Mouse (Mus musculus): ENCODE data around the gene Il17re. TPM values are rescaled to one million over a fixed set of nuclear protein-coding genes. Genes with fewer than 3 reads are reported as not detected.

Il17re gene
- polyA plus RNA-seq, 1 experiment from 2014 or later = 0.21 TPM

GRCm38 (mm10) chr6:113507130-113507529 lies 48.8 kb downstream of the Il17re start:
- Histone ChIP-seq H3K9ac (replicated peaks; ENCODE audit: low read depth, low read length) (no peak overlapping the region), H3K4me1 (ENCODE audit: control insufficient read depth, insufficient read depth, low read length) (no peaks in the 10 kb centered on the region; the same call in 1 of the 2 replicates), H3K27ac (ENCODE audit: low read depth, low read length) (no peak overlapping the region), H3K27me3 (ENCODE audit: control insufficient read depth, insufficient read depth, low read length) (no peaks in the 10 kb centered on the region), H3K4me3 (ENCODE audit: low read depth, low read length) (no peak overlapping the region), H3K9me3 (ENCODE audit: control insufficient read depth, low read length) (no peaks in the 10 kb centered on the region), H3K4me2 (ENCODE audit: low read depth, low read length) (no peak overlapping the region), H3K36me3 (ENCODE audit: control insufficient read depth, insufficient read depth, low read length) (no peaks in the 10 kb centered on the region)
- ATAC-seq (ENCODE audit: low read depth) = no peak

GRCm38 (mm10) chr6:113508272-113508946 lies 50.1 kb downstream of the Il17re start:
- no peak overlapping the region for H3K4me2 ChIP-seq (ENCODE audit: low read depth, low read length)
- H3K4me1 ChIP-seq (ENCODE audit: control insufficient read depth, insufficient read depth, low read length) = no peaks in the 10 kb centered on the region; the same call in 1 of the 2 replicates
- H3K36me3 ChIP-seq (ENCODE audit: control insufficient read depth, insufficient read depth, low read length) = no peaks in the 10 kb centered on the region
- ATAC-seq (ENCODE audit: low read depth) = no peak
- no peak overlapping the region for H3K27ac ChIP-seq (ENCODE audit: low read depth, low read length)
- H3K9ac ChIP-seq (replicated peaks; ENCODE audit: low read depth, low read length) = no peak overlapping the region
- 71% methylated on average over 7 of the region's 7 CpGs for WGBS
- H3K4me3 ChIP-seq (ENCODE audit: low read depth, low read length) = no peak overlapping the region
- no peaks in the 10 kb centered on the region for H3K9me3 ChIP-seq (ENCODE audit: control insufficient read depth, low read length)
- H3K27me3 ChIP-seq (ENCODE audit: control insufficient read depth, insufficient read depth, low read length) = no peaks in the 10 kb centered on the region

- no peak overlapping the region for H3K4me2 ChIP-seq (ENCODE audit: low read depth, low read length)
- H3K9ac ChIP-seq (replicated peaks; ENCODE audit: low read depth, low read length) = no peak overlapping the region
- ATAC-seq (ENCODE audit: low read depth) = no peak
- 46% methylated on average over 5 of the region's 5 CpGs for WGBS
- no peaks in the 10 kb centered on the region for H3K36me3 ChIP-seq (ENCODE audit: control insufficient read depth, insufficient read depth, low read length)
- no peak overlapping the region for H3K27ac ChIP-seq (ENCODE audit: low read depth, low read length)
- no peaks in the 10 kb centered on the region for H3K9me3 ChIP-seq (ENCODE audit: control insufficient read depth, low read length)
- no peak overlapping the region for H3K4me3 ChIP-seq (ENCODE audit: low read depth, low read length)
- H3K27me3 ChIP-seq (ENCODE audit: control insufficient read depth, insufficient read depth, low read length) = no peaks in the 10 kb centered on the region
- H3K4me1 ChIP-seq (ENCODE audit: control insufficient read depth, insufficient read depth, low read length) = no peaks in the 10 kb centered on the region; the same call in 1 of the 2 replicates
Measured at GRCm38 (mm10) chr6:113508947-113509280, 50.6 kb downstream of the Il17re start.

GRCm38 (mm10) chr6:113513944-113514343 lies 55.7 kb downstream of the Il17re start:
- Histone ChIP-seq H3K27me3 (ENCODE audit: control insufficient read depth, insufficient read depth, low read length) (no peaks in the 10 kb centered on the region), H3K9ac (replicated peaks; ENCODE audit: low read depth, low read length) (no peak overlapping the region), H3K36me3 (ENCODE audit: control insufficient read depth, insufficient read depth, low read length) (peaks cover 31% of the 10 kb centered on the region), H3K9me3 (ENCODE audit: control insufficient read depth, low read length) (no peaks in the 10 kb centered on the region), H3K4me1 (ENCODE audit: control insufficient read depth, insufficient read depth, low read length) (no peaks in the 10 kb centered on the region), H3K4me3 (ENCODE audit: low read depth, low read length) (no peak overlapping the region), H3K4me2 (ENCODE audit: low read depth, low read length) (no peak overlapping the region), H3K27ac (ENCODE audit: low read depth, low read length) (no peak overlapping the region)
- WGBS = 88% methylated on average over 6 of the region's 6 CpGs
- no peak for ATAC-seq (ENCODE audit: low read depth)

GRCm38 (mm10) chr6:113514600-113514999 lies 56.3 kb downstream of the Il17re start:
- no peaks in the 10 kb centered on the region for H3K27me3 ChIP-seq (ENCODE audit: control insufficient read depth, insufficient read depth, low read length)
- H3K36me3 ChIP-seq (ENCODE audit: control insufficient read depth, insufficient read depth, low read length) = peaks cover 38% of the 10 kb centered on the region
- H3K9ac ChIP-seq (replicated peaks; ENCODE audit: low read depth, low read length) = no peak overlapping the region
- no peak for ATAC-seq (ENCODE audit: low read depth)
- H3K27ac ChIP-seq (ENCODE audit: low read depth, low read length) = no peak overlapping the region
- H3K9me3 ChIP-seq (ENCODE audit: control insufficient read depth, low read length) = no peaks in the 10 kb centered on the region
- H3K4me2 ChIP-seq (ENCODE audit: low read depth, low read length) = no peak overlapping the region
- 98% methylated on average over 3 of the region's 3 CpGs for WGBS
- no peak overlapping the region for H3K4me3 ChIP-seq (ENCODE audit: low read depth, low read length)
- no peaks in the 10 kb centered on the region for H3K4me1 ChIP-seq (ENCODE audit: control insufficient read depth, insufficient read depth, low read length)

- no peak overlapping the region for H3K4me3 ChIP-seq (ENCODE audit: low read depth, low read length)
- peaks cover 57% of the 10 kb centered on the region for H3K36me3 ChIP-seq (ENCODE audit: control insufficient read depth, insufficient read depth, low read length)
Measured at GRCm38 (mm10) chr6:113517434-113518080, 59.3 kb downstream of the Il17re start.

More at GRCm38 (mm10) chr6:113517434-113518080, 59.3 kb downstream of the Il17re start:
- no peak for ATAC-seq (ENCODE audit: low read depth)
- Histone ChIP-seq H3K9me3 (ENCODE audit: control insufficient read depth, low read length) (no peaks in the 10 kb centered on the region), H3K27me3 (ENCODE audit: control insufficient read depth, insufficient read depth, low read length) (no peaks in the 10 kb centered on the region), H3K4me1 (ENCODE audit: control insufficient read depth, insufficient read depth, low read length) (no peaks in the 10 kb centered on the region), H3K27ac (ENCODE audit: low read depth, low read length) (no peak overlapping the region), H3K9ac (replicated peaks; ENCODE audit: low read depth, low read length) (no peak overlapping the region), H3K4me2 (ENCODE audit: low read depth, low read length) (no peak overlapping the region)
- 94% methylated on average over 8 of the region's 8 CpGs for WGBS

Small RNAs within 50 kb of the gene (microRNA-seq; reads per million reads assigned to microRNA genes)
- not detected for gene Gm24387

Other genes with a start within 250 kb of the Il17re start
- 30.6 and 38.3 TPM in 2 replicates for gene Mtmr14, start 220.6 kb upstream of the Il17re start, polyA plus RNA-seq (2014; fragmentation: Nextera tagmentation; extraction: Ambion mirVana)
- gene Cpne9, start 176.2 kb upstream of the Il17re start, polyA plus RNA-seq (2014; fragmentation: Nextera tagmentation; extraction: Ambion mirVana) = 1.1 and 2.6 TPM in 2 replicates
- 14.3 and 17.8 TPM in 2 replicates for gene Brpf1, start 151.3 kb upstream of the Il17re start, polyA plus RNA-seq (2014; fragmentation: Nextera tagmentation; extraction: Ambion mirVana)
- 7.6 and 8.9 TPM in 2 replicates for gene Ogg1, start 131.5 kb upstream of the Il17re start, polyA plus RNA-seq (2014; fragmentation: Nextera tagmentation; extraction: Ambion mirVana)
- 93.6 and 110 TPM in 2 replicates for gene Camk1, start 114.5 kb upstream of the Il17re start, polyA plus RNA-seq (2014; fragmentation: Nextera tagmentation; extraction: Ambion mirVana)
- gene Tada3, start 80.6 kb upstream of the Il17re start, polyA plus RNA-seq (2014; fragmentation: Nextera tagmentation; extraction: Ambion mirVana) = 66.3 and 78.5 TPM in 2 replicates
- gene Arpc4, start 80.4 kb upstream of the Il17re start, polyA plus RNA-seq (2014; fragmentation: Nextera tagmentation; extraction: Ambion mirVana) = 238 and 253 TPM in 2 replicates
- gene Ttll3, start 69.2 kb upstream of the Il17re start, polyA plus RNA-seq (2014; fragmentation: Nextera tagmentation; extraction: Ambion mirVana) = 8.9 and 9.1 TPM in 2 replicates
- gene Rpusd3, start 39.1 kb upstream of the Il17re start, polyA plus RNA-seq (2014; fragmentation: Nextera tagmentation; extraction: Ambion mirVana) = 19.7 and 23.6 TPM in 2 replicates
- not detected in 2 replicates for gene Cidec, start 22.7 kb upstream of the Il17re start, polyA plus RNA-seq (2014; fragmentation: Nextera tagmentation; extraction: Ambion mirVana)
- 91.1 and 96.4 TPM in 2 replicates for gene Jagn1, start 15.9 kb upstream of the Il17re start, polyA plus RNA-seq (2014; fragmentation: Nextera tagmentation; extraction: Ambion mirVana)
- gene Il17rc, start 12.9 kb downstream of the Il17re start, polyA plus RNA-seq (2014; fragmentation: Nextera tagmentation; extraction: Ambion mirVana) = 1.6 and 2.4 TPM in 2 replicates
- 66.4 and 72.4 TPM in 2 replicates for gene Creld1, start 24.8 kb downstream of the Il17re start, polyA plus RNA-seq (2014; fragmentation: Nextera tagmentation; extraction: Ambion mirVana)
- 8.4 and 9.1 TPM in 2 replicates for gene Prrt3, start 43.4 kb downstream of the Il17re start, polyA plus RNA-seq (2014; fragmentation: Nextera tagmentation; extraction: Ambion mirVana)
- 111 and 116 TPM in 2 replicates for gene Emc3, start 73.2 kb downstream of the Il17re start, polyA plus RNA-seq (2014; fragmentation: Nextera tagmentation; extraction: Ambion mirVana)
- 1.2 and 1.5 TPM in 2 replicates for gene Fancd2, start 73.2 kb downstream of the Il17re start, polyA plus RNA-seq (2014; fragmentation: Nextera tagmentation; extraction: Ambion mirVana)
- gene Fancd2os, start 142.2 kb downstream of the Il17re start, polyA plus RNA-seq (2014; fragmentation: Nextera tagmentation; extraction: Ambion mirVana) = not detected in 2 replicates
- gene Brk1, start 146.3 kb downstream of the Il17re start, polyA plus RNA-seq (2014; fragmentation: Nextera tagmentation; extraction: Ambion mirVana) = 260 and 276 TPM in 2 replicates
- gene Vhl, start 165.5 kb downstream of the Il17re start, polyA plus RNA-seq (2014; fragmentation: Nextera tagmentation; extraction: Ambion mirVana) = 83.1 and 84.7 TPM in 2 replicates
- 1.5 and 2.5 TPM in 2 replicates for gene Irak2, start 180.0 kb downstream of the Il17re start, polyA plus RNA-seq (2014; fragmentation: Nextera tagmentation; extraction: Ambion mirVana)
- gene Tatdn2, start 238.6 kb downstream of the Il17re start, polyA plus RNA-seq (2014; fragmentation: Nextera tagmentation; extraction: Ambion mirVana) = 1.5 and 2.0 TPM in 2 replicates